Mouse (Mus musculus): ENCODE data around the gene Rnf114. TPM values are rescaled to one million over a fixed set of nuclear protein-coding genes. Genes with fewer than 3 reads are reported as not detected.

Rnf114 gene
- total and polyA plus RNA-seq, 2 experiments = 44.3 to 71.0 TPM

GRCm38 (mm10) chr2:167449331-167450275 is 42.8 kb upstream of the Rnf114 start:
- Histone ChIP-seq H3K4me3 (ENCODE audit: insufficient read depth, low read depth, low read length) (no peak overlapping the region), H3K4me1 (ENCODE audit: control insufficient read depth, insufficient read depth, low read length) (no peaks in the 10 kb centered on the region), H3K27ac (replicated peaks; ENCODE audit: insufficient read depth, low read depth, low read length) (no peak overlapping the region), H3K27me3 (ENCODE audit: control insufficient read depth, insufficient read depth, low read length) (no peaks in the 10 kb centered on the region), H3K36me3 (ENCODE audit: control insufficient read depth, insufficient read depth, low read length) (peaks cover 17% of the 10 kb centered on the region), H3K79me2 (ENCODE audit: control insufficient read depth, insufficient read depth, low read length) (no peaks in the 10 kb centered on the region), H3K9ac (ENCODE audit: low read depth, low read length) (no peak overlapping the region)
- TF ChIP-seq CTCF (IDR thresholded peaks at IDR 0.05; ENCODE audit: low read depth, low read length) = no peak
- no peak for TF ChIP-seq POLR2A (IDR thresholded peaks at IDR 0.05; ENCODE audit: extremely low read depth, insufficient read depth, low read length)
- DNase-seq (ENCODE audit: extremely low read depth, low read depth, low spot score) = no peak
- 94% methylated on average over 21 of the region's 21 CpGs for WGBS

- TF ChIP-seq POLR2A (IDR thresholded peaks at IDR 0.05; ENCODE audit: extremely low read depth, insufficient read depth, low read length) (no peak), CTCF (IDR thresholded peaks at IDR 0.05; ENCODE audit: low read depth, low read length) (peak; percentile 20; the same call in 1 of the 2 replicates)
- DNase-seq (ENCODE audit: extremely low read depth, low read depth, low spot score) = no peak
- no peaks in the 10 kb centered on the region for H3K4me1 ChIP-seq (ENCODE audit: control insufficient read depth, insufficient read depth, low read length)
- H3K27me3 ChIP-seq (ENCODE audit: control insufficient read depth, insufficient read depth, low read length) = no peaks in the 10 kb centered on the region
- no peak overlapping the region for H3K4me3 ChIP-seq (ENCODE audit: insufficient read depth, low read depth, low read length)
- peaks cover 19% of the 10 kb centered on the region for H3K36me3 ChIP-seq (ENCODE audit: control insufficient read depth, insufficient read depth, low read length)
- 89% methylated on average over 8 of the region's 8 CpGs for WGBS
- no peaks in the 10 kb centered on the region for H3K79me2 ChIP-seq (ENCODE audit: control insufficient read depth, insufficient read depth, low read length)
- no peak overlapping the region for H3K9ac ChIP-seq (ENCODE audit: low read depth, low read length)
- no peak overlapping the region for H3K27ac ChIP-seq (replicated peaks; ENCODE audit: insufficient read depth, low read depth, low read length)
Measured at GRCm38 (mm10) chr2:167450647-167451046, 41.8 kb upstream of the Rnf114 start.

GRCm38 (mm10) chr2:167453814-167454213 is 38.6 kb upstream of the Rnf114 start:
- no peaks in the 10 kb centered on the region for H3K4me1 ChIP-seq (ENCODE audit: control insufficient read depth, insufficient read depth, low read length)
- no peak overlapping the region for H3K4me3 ChIP-seq (ENCODE audit: insufficient read depth, low read depth, low read length)
- TF ChIP-seq POLR2A (IDR thresholded peaks at IDR 0.05; ENCODE audit: extremely low read depth, insufficient read depth, low read length) (no peak), CTCF (IDR thresholded peaks at IDR 0.05; ENCODE audit: low read depth, low read length) (no peak)
- 56% methylated on average over 3 of the region's 3 CpGs for WGBS
- H3K79me2 ChIP-seq (ENCODE audit: control insufficient read depth, insufficient read depth, low read length) = no peaks in the 10 kb centered on the region
- H3K27ac ChIP-seq (replicated peaks; ENCODE audit: insufficient read depth, low read depth, low read length) = no peak overlapping the region
- H3K27me3 ChIP-seq (ENCODE audit: control insufficient read depth, insufficient read depth, low read length) = no peaks in the 10 kb centered on the region
- peaks cover 27% of the 10 kb centered on the region for H3K36me3 ChIP-seq (ENCODE audit: control insufficient read depth, insufficient read depth, low read length)
- no peak for DNase-seq (ENCODE audit: extremely low read depth, low read depth, low spot score)
- no peak overlapping the region for H3K9ac ChIP-seq (ENCODE audit: low read depth, low read length)

- Histone ChIP-seq H3K9ac (ENCODE audit: low read depth, low read length) (no peak overlapping the region), H3K4me1 (ENCODE audit: control insufficient read depth, insufficient read depth, low read length) (no peaks in the 10 kb centered on the region), H3K4me3 (ENCODE audit: insufficient read depth, low read depth, low read length) (no peak overlapping the region), H3K36me3 (ENCODE audit: control insufficient read depth, insufficient read depth, low read length) (peaks cover 24% of the 10 kb centered on the region), H3K27me3 (ENCODE audit: control insufficient read depth, insufficient read depth, low read length) (no peaks in the 10 kb centered on the region), H3K79me2 (ENCODE audit: control insufficient read depth, insufficient read depth, low read length) (no peaks in the 10 kb centered on the region), H3K27ac (replicated peaks; ENCODE audit: insufficient read depth, low read depth, low read length) (no peak overlapping the region)
- DNase-seq (ENCODE audit: extremely low read depth, low read depth, low spot score) = no peak
- WGBS = 93% methylated on average over 5 of the region's 5 CpGs
- TF ChIP-seq POLR2A (IDR thresholded peaks at IDR 0.05; ENCODE audit: extremely low read depth, insufficient read depth, low read length) (no peak), CTCF (IDR thresholded peaks at IDR 0.05; ENCODE audit: low read depth, low read length) (no peak)
Measured at GRCm38 (mm10) chr2:167456361-167457020, 36.0 kb upstream of the Rnf114 start.

DNA sequence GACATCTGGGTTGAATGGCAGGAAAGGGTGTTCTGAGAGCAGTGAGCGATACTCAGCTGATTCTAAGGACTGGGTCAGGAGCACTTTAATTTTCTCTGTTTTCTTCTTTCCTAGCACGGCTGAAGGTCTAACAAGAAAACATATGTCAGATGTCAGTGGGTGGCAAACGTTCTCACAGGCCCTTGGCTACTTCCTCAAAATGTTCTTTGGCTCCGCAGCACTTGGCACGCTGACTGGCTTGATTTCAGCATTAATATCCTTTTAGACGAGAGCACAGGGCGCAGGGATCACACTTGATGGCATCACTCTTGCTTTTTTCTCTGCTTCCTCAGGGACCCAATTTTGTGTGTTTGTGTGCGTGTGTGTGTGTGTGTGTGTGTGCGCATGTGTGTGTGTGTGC is 35.2 kb upstream of the Rnf114 start:
- peaks cover 22% of the 10 kb centered on the region; the same call in 1 of the 2 replicates for H3K36me3 ChIP-seq (ENCODE audit: control insufficient read depth, insufficient read depth, low read length)
- H3K27me3 ChIP-seq (ENCODE audit: control insufficient read depth, insufficient read depth, low read length) = no peaks in the 10 kb centered on the region
- no peak overlapping the region for H3K9ac ChIP-seq (ENCODE audit: low read depth, low read length)
- no peaks in the 10 kb centered on the region for H3K4me1 ChIP-seq (ENCODE audit: control insufficient read depth, insufficient read depth, low read length)
- no peak overlapping the region for H3K4me3 ChIP-seq (ENCODE audit: insufficient read depth, low read depth, low read length)
- 87% methylated on average over 9 of the region's 9 CpGs for WGBS
- no peak overlapping the region for H3K27ac ChIP-seq (replicated peaks; ENCODE audit: insufficient read depth, low read depth, low read length)
- no peaks in the 10 kb centered on the region for H3K79me2 ChIP-seq (ENCODE audit: control insufficient read depth, insufficient read depth, low read length)
- no peak for TF ChIP-seq CTCF (IDR thresholded peaks at IDR 0.05; ENCODE audit: low read depth, low read length)
- TF ChIP-seq POLR2A (IDR thresholded peaks at IDR 0.05; ENCODE audit: extremely low read depth, insufficient read depth, low read length) = no peak
- DNase-seq (ENCODE audit: extremely low read depth, low read depth, low spot score) = no peak
